ENCODE assay signal across 11 mouse cellular contexts in genomic region chr3:152702274-152702843, GRCm38 (mm10). TPM values are rescaled to one million over a fixed set of nuclear protein-coding genes. Genes with fewer than 3 reads are reported as not detected.
DNase-seq lines count a peak whose midpoint lies in the region; ATAC-seq lines count a peak whose summit lies in the region.
"Had no signal": no experiment of that assay in that cellular context is flagged by ENCODE, and none has a peak within 500 bp of the region (broad histone marks: within the 10 kb centered on the region; RNA-seq: fewer than 3 reads in every experiment).

No protein-coding gene starts in this region.

- H3K9ac ChIP-seq in heart, embryonic 14.5 days (ENCODE audit: low read length): no peak overlapping the region
- no peak overlapping the region for H3K9ac ChIP-seq in forebrain, embryonic 12.5 days
- H3K9ac ChIP-seq: limb, embryonic 12.5 days had no signal

- H3K4me2 ChIP-seq in heart, embryonic 14.5 days (ENCODE audit: low read length): 0 out of 2 replicates have a peak overlapping the region, but pooled peaks have one; percentile 7
- H3K4me2 ChIP-seq in forebrain, embryonic 12.5 days: peak overlapping the region; percentile 36
- H3K4me2 ChIP-seq: limb, embryonic 12.5 days had no signal

- no peaks in the 10 kb centered on the region for H3K27me3 ChIP-seq in heart, embryonic 14.5 days (ENCODE audit: control insufficient read depth, insufficient read depth, low read length)
- H3K27me3 ChIP-seq in forebrain, embryonic 12.5 days: no peaks in the 10 kb centered on the region
- no peaks in the 10 kb centered on the region for H3K27me3 ChIP-seq in midbrain, embryonic 10.5 days (ENCODE audit: low read depth, poor library complexity, severe bottlenecking)
- H3K27me3 ChIP-seq: limb, embryonic 12.5 days had no signal

- H3K36me3 ChIP-seq in heart, embryonic 14.5 days (ENCODE audit: control insufficient read depth, insufficient read depth, low read length): no peaks in the 10 kb centered on the region
- no peaks in the 10 kb centered on the region for H3K36me3 ChIP-seq in forebrain, embryonic 12.5 days (replicated peaks)
- H3K36me3 ChIP-seq in midbrain, embryonic 10.5 days: no peaks in the 10 kb centered on the region
- H3K36me3 ChIP-seq: limb, embryonic 12.5 days had no signal

- no peak overlapping the region for H3K27ac ChIP-seq in heart, embryonic 14.5 days (replicated peaks in 1 of 2; ENCODE audit: control insufficient read depth in 1 of 2, insufficient read depth in 1 of 2, low read depth in 2 of 2, low read length in 2 of 2)
- H3K27ac ChIP-seq in forebrain, embryonic 12.5 days: no peak overlapping the region
- 0 out of 2 replicates have a peak overlapping the region, but pooled peaks have one; percentile 33 for H3K27ac ChIP-seq in midbrain, embryonic 10.5 days (replicated peaks)
- H3K27ac ChIP-seq: limb, embryonic 12.5 days had no signal

- intact Hi-C loops in heart, postnatal 25 days (cut with DNase I): no loop called here

- no peak for ATAC-seq in heart, embryonic 14.5 days (ENCODE audit: insufficient number of reproducible peaks, insufficient read depth, low FRiP score, low read depth)
- ATAC-seq in forebrain, embryonic 12.5 days (ENCODE audit: low FRiP score): no peak

- H3K9me3 ChIP-seq in heart, embryonic 14.5 days (ENCODE audit: control insufficient read depth, low read length): no peaks in the 10 kb centered on the region
- no peaks in the 10 kb centered on the region for H3K9me3 ChIP-seq in forebrain, embryonic 12.5 days
- H3K9me3 ChIP-seq in midbrain, embryonic 10.5 days (replicated peaks): no peaks in the 10 kb centered on the region
- H3K9me3 ChIP-seq: limb, embryonic 12.5 days had no signal

- no peak for DNase-seq in heart, postnatal 25 days (ENCODE audit: low spot score)
- peak; percentile 83 for DNase-seq in MN1 (ENCODE audit: low spot score)
- DNase-seq in midbrain, embryonic 10.5 days (ENCODE audit: low spot score): no peak
- DNase-seq in urinary bladder, postnatal 36 days (ENCODE audit: low spot score in 2 of 2): no peak
- no peak for DNase-seq in layer of hippocampus, postnatal 14 days (ENCODE audit: low spot score in 2 of 2)
- no peak for DNase-seq in right cerebral cortex, adult 2 months (ENCODE audit: low spot score in 2 of 2)
- DNase-seq: cerebellum, adult 11 months; thymus, postnatal 25 days had no signal

- 51% methylated on average over 8 of the region's 8 CpGs for WGBS in heart, embryonic 14.5 days
- WGBS in forebrain, embryonic 12.5 days: 39% methylated on average over 8 of the region's 8 CpGs
- 45% methylated on average over 8 of the region's 8 CpGs for WGBS in midbrain, embryonic 10.5 days

- peak overlapping the region in 1 of 2 experiments; percentile 13; a peak in 1 of 4 replicates for H3K4me3 ChIP-seq in heart, embryonic 14.5 days (ENCODE audit: control insufficient read depth in 1 of 2, insufficient read depth in 1 of 2, low read depth in 1 of 2, low read length in 2 of 2)
- peak overlapping the region; percentile 25 for H3K4me3 ChIP-seq in forebrain, embryonic 12.5 days (replicated peaks)
- peak overlapping the region; percentile 40 for H3K4me3 ChIP-seq in midbrain, embryonic 10.5 days
- H3K4me3 ChIP-seq: limb, embryonic 12.5 days had no signal

- no peaks in the 10 kb centered on the region for H3K4me1 ChIP-seq in heart, embryonic 14.5 days (ENCODE audit: control insufficient read depth in 2 of 2, insufficient read depth in 2 of 2, low read length in 2 of 2)
- no peaks in the 10 kb centered on the region for H3K4me1 ChIP-seq in forebrain, embryonic 12.5 days
- H3K4me1 ChIP-seq in midbrain, embryonic 10.5 days: no peaks in the 10 kb centered on the region
- H3K4me1 ChIP-seq: limb, embryonic 12.5 days had no signal

RNA-seq across cellular contexts. Expression of gene Pigk, which starts 11.5 kb away (rescaled TPM):
- 37.9 and 44.3 TPM in 2 replicates for polyA plus RNA-seq in heart, embryonic 14.5 days (2014; fragmentation: Nextera tagmentation; extraction: Ambion mirVana)
- total RNA-seq in heart, postnatal 25 days (2021): 10 to 100 TPM; 23.4 to 29.8 TPM
- polyA plus RNA-seq in forebrain, embryonic 12.5 days (2016; fragmentation: Nextera tagmentation; extraction: Ambion mirVana): 32.5 and 34.1 TPM in 2 replicates
- polyA plus RNA-seq in midbrain, embryonic 10.5 days (2016; fragmentation: Nextera tagmentation; extraction: Ambion mirVana): 36.0 and 37.8 TPM in 2 replicates
- total RNA-seq in layer of hippocampus, postnatal 14 days (2021): 10 to 100 TPM; 46.6 to 47.2 TPM

RNA-seq across cellular contexts. Expression of gene Ak5, which starts 34.2 kb away (rescaled TPM):
- 0.93 and 1.0 TPM in 2 replicates for polyA plus RNA-seq in heart, embryonic 14.5 days (2014; fragmentation: Nextera tagmentation; extraction: Ambion mirVana)
- not detected for total RNA-seq in heart, postnatal 25 days (2021)
- polyA plus RNA-seq in forebrain, embryonic 12.5 days (2016; fragmentation: Nextera tagmentation; extraction: Ambion mirVana): 0.94 and 1.2 TPM in 2 replicates
- 0.79 and 0.86 TPM in 2 replicates for polyA plus RNA-seq in midbrain, embryonic 10.5 days (2016; fragmentation: Nextera tagmentation; extraction: Ambion mirVana)
- 100 to 1,000 TPM; 214 to 220 TPM for total RNA-seq in layer of hippocampus, postnatal 14 days (2021)
